Mouse (Mus musculus) thymus, postnatal 14 days (tissue): ENCODE data around the gene Timeless.
"Not testable (repeated sequence)": the region's sequence is repeated elsewhere in the genome, so short reads cannot be mapped to it uniquely, and the experiment has no call there.

Source experiments
- DNase-seq: peaks from one replicate; pipeline ENCODE4 v3.0.0; 2021

Timeless gene

GRCm38 (mm10) chr10:128231697-128232419 lies at the start of gene Timeless:
Gene Timeless, plus strand, starts transcription at chr10:128232065.
- DNase-seq: peak; percentile 92

- DNase-seq: no peak
These were observed 47.6 kb upstream of the Timeless start for GRCm38 (mm10) chr10:128184296-128184695.

DNA sequence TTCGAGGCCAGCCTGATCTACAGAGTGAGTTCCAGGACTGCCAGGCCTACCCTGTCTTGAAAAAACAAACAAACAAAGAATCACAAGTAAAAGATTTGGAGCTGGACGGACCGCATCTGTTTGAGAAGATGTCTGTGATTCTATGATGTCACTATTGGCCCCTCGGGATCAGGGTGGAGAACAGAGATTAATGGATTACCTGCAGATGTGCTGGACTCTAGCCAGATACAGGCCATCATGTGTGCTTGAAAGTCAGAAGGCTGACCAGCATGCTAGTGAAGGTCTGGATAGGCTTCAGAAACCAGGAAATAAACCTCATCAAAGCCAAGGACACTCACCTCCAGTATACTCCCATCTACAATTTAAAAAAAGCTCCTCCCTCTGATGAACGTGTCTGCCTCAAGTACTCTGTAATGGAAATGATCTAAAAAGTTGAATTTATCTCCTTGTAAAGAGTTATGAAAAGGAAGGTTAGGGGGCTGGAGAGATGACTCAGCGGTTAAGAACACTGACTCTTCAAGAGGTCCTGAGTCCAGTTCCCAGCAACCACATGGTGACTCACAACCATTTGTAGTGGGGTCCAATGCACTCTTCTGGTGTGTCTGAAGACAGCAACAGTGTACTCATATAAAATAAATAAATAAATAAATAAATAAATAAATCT lies 46.5 kb upstream of the Timeless start:
- DNase-seq: no peak

GRCm38 (mm10) chr10:128185959-128186358 lies 45.9 kb upstream of the Timeless start:
- DNase-seq: peak; percentile 82

GRCm38 (mm10) chr10:128187181-128187605 lies 44.7 kb upstream of the Timeless start:
- no peak for DNase-seq

GRCm38 (mm10) chr10:128188242-128188877 lies 43.5 kb upstream of the Timeless start:
- DNase-seq: peak; percentile 79

DNA sequence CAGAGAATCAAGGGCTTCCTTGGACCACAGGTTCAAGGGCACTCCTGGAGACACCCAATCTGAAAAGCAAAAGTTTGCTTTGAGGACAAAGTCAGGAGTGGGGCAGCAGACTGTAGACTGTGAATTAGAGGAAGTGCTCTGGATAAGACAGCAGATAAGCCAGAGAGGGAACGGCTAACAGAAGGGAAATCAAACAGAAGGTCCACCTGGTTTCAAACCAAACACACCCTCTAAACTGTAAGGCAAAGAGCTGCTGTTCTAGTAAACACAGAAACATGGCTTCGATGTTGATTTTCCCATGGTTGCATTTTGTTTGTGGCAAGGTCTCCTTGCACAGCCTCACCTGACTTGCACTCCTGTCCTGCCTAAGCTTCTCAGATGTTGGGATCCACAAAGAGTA lies 40.4 kb upstream of the Timeless start:
- no peak for DNase-seq

DNA sequence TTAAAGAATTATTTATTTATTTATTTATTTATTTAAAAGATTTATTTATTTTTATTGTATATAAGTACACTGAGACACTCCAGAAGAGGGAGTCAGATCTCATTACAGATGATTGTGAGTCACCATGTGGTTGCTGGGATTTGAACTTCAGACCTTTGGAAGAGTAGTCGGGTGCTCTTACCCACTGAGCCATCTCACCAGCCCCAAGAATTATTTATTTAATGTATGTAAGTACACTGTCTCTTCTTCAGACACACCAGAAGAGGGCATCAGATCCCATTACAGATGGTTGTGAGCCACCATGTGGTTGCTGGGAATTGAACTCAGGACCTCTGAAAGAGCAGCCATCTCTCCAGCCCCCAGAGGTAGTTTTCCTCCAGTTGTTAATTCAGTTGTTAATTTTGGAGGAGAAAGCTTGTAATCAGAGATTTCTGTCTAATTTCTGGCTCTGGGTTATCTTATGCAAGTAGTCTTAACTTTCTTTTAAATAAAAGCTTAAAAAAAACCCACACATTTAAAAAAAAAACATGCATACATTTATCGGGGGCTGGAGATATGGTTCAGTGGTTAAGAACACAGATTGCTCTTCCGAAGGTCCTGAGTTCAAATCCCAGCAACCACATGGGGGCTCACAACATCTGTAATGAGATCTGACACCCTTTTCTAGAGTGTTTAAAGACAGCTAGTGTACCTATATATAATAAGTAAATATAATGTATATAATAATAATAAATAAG lies 39.7 kb upstream of the Timeless start:
- DNase-seq: not testable (repeated sequence)

DNA sequence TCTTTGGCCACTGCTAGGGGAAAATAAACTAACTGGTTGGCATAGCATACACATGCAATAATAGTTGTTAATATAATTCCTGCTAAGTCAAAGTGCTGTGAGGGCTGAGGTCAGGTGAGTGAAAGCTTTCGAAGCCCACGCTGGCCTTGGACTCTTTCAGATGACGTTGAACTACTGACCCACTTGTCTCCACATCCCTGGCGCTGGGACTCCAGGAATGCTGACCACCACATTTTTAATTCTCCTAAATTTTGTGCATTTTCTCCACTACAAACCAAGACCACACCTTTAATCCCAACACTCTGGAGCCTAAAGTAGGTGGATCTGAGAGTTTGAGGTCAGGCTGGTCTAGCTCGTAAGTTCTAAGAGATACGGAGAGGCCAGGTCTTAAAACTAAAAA lies 38.8 kb upstream of the Timeless start:
- DNase-seq: no peak

- peak; percentile 97 for DNase-seq
These were observed 37.8 kb upstream of the Timeless start, which contains the start of gene Gls2 for GRCm38 (mm10) chr10:128194024-128194550. Gene Gls2, plus strand, starts transcription at chr10:128194457.

DNA sequence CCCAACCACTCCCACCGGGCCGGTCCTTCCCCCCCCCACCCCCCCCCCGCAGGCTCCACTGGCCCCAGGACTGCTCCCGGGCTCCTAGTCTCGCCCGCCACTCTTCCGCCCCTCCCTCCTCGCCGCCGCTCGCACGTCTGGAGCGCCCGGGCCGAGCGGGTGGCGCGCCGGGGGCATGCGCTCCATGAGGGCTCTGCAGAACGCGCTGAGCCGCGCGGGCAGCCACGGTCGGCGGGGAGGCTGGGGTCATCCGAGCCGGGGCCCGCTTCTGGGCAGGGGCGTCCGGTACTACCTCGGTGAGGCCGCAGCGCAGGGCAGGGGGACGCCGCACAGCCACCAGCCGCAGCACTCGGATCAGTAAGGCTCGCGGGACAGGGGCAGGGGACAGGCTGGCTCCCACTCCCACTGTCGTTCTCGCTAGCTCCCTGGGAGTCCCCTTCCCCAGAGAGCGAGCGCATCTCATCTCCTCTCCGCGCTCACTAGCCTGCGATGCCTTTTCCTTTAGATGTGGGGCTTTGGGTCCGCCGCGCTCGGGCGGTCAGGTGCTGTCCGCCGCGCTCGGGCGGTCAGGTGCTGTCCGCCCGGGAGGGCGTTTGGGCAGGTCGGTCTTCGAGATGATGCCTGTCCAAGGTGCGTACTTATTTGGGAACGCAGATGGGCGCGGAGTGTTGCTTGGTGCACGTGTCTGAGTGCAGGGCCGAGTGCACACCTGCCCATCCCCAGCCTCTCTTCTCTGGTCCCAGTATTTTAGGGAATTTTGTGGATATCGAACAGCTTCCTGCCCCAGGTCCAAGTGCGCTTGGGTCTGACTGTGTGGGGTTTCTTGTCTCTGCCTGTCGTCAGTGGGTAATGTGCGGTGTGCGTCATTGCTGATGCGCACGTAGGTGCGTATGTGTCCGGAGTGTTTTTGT lies 37.1 kb upstream of the Timeless start:
- no peak for DNase-seq

DNA sequence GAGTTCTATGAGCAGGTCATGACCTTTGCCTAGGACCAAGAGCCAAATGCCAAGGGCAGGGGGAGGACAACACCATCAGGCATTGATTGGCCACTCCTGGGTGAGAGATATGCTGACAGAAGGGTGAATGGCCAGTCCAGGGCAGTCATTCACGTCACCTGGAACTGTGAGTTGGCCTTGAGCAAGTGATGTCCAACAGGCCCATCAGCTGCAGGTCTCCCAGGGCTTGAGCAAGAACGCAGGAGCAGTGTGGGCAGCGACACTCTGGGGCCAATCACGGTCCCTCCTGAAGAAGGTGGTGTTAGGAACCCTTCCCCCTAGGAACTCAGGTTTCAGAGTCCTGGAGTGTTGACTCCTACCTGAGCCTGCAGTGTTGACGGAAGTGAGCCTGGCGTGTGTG lies 30.0 kb upstream of the Timeless start:
- DNase-seq: no peak

- no peak for DNase-seq
These were observed 26.9 kb upstream of the Timeless start for GRCm38 (mm10) chr10:128204941-128205340.

GRCm38 (mm10) chr10:128208326-128208725 lies 23.5 kb upstream of the Timeless start:
- no peak for DNase-seq

DNA sequence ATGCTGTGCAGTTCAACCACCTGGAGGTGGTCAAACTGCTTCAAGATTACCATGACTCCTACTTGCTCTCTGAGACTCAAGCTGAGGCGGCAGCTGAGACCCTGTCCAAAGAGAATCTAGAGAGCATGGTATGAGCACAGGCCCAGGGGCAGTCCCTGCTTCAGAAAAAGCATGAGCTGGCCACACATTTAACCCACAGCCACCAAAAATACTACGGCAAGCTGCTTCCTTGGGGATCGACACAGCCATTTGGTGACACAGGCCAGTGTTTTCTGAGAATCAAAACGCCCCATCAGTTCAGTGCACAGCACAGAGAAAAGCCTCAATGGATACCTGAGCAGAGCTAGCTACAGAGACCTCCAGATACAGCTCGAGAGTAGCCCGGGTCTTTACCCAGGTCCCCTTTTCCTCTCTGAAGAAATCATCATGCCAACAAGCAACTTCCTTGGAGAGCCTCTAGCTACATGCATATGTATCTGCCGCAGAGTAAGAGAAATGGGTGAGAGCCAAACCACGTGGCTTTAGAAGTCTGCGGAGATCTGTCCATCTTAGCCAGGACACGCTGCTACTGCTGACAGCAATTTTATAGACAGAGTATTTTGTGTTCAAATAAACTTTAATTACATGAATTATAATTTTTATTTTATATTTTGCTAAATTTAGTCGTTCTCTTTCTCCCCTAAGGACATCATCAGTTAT lies 22.4 kb upstream of the Timeless start:
- no peak for DNase-seq

DNA sequence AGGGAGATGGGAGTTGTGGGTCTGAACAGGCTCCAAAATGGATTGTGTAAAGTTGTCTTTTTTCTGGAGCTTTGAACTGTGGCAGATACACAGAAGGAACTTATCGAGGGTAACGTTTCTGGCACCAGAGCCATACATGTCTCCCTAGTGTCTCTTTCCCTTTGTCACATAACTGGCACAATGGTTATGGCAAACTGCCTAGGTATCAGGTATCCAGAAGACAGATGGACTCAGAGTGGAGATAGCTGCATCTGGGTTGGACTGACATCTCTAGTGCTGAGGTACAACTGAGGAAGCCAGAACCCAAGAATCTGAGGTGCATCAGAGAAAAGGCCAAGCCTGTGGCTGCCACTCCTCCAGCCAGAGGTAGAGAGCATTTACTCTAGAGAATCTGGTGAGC lies 21.7 kb upstream of the Timeless start:
- no peak for DNase-seq

DNA sequence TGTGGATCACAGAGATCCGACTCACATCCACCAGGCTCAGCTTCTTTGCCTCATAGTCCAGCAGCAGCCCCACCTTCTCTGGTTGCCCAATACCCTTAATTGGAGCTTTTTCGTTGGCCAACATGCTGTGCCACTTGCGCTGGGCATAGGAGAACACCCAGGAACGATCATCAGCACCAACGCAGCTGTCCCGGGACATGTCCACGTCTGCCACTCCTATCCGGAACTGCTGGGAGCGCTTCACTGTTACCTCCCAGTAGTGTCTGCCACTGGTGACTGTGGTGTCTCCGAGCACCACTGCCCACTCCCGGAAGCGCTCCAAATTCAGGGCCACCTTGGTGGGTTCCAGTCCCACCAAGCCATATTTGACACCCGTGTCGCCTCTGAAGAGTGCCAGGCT lies 20.9 kb upstream of the Timeless start:
- peak; percentile 28 for DNase-seq

GRCm38 (mm10) chr10:128211390-128212108 lies 20.3 kb upstream of the Timeless start, which contains the start of gene Spryd4:
Gene Spryd4, minus strand, starts transcription at chr10:128211807.
- peak; percentile 91 for DNase-seq

DNA sequence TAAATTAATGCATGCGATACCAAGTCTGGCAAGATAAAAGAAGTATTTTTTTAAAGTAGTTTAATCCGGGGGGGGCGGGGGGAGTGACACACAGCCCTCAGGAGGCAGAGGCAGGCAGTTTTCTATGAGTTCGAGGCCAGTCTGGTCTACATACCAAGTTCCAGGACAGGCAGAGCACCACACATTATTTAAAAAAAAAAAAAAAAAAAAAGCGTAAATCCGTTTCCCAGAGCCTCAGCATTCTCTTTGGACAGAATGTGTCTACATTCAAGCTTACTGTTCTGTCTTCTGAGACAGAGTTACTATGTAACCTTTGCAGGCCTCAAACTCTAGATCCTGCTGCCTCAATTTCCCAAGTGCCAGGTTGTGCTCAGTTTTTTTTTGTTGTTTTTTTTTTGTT lies 19.7 kb upstream of the Timeless start:
- no peak for DNase-seq

DNA sequence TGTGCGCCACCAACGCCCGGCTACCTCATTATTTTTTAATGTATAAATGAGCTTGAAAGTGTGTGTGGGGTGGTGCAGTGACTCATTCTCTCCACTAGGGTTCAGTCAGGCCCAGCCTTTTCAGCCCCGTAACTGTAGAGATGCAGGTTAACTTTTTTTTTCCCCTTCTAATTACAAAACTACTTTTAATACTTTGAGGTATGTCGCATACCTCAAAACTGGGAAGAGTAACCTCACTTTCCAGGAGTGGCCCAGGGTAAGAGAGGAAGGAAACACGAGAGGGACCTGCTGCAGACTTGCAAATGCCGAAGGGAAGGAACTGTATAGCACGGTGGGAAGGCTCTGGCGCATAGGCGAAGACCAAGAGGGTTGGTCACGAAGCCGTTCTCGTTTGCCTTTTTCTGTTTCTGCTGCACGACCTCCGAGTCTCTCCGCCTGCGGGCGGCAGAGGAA lies 19.0 kb upstream of the Timeless start:
- DNase-seq: peak; percentile 79
